Mouse (Mus musculus) 3T3-L1 (cell line): Measurements from ENCODE around the gene Capn15.

Experiments
- DNase-seq: peaks from one replicate; pipeline ENCODE4 v3.0.0-alpha.2; 2015; ENCODE audit warnings: low read depth, low spot score

Capn15 gene

GRCm38 (mm10) chr17:25993489-25993888, 7.9 kb upstream of the Capn15 start:
- no peak for DNase-seq

- no peak for DNase-seq
Observed at GRCm38 (mm10) chr17:25992274-25992673, 6.7 kb upstream of the Capn15 start.

GRCm38 (mm10) chr17:25990331-25990730, 4.7 kb upstream of the Capn15 start:
- no peak for DNase-seq

- peak; percentile 43 for DNase-seq
Observed at GRCm38 (mm10) chr17:25984556-25985305, 865 bp downstream of the Capn15 start.

- no peak for DNase-seq
Observed at GRCm38 (mm10) chr17:25984066-25984465, 1.5 kb downstream of the Capn15 start.

- no peak for DNase-seq
Observed at GRCm38 (mm10) chr17:25982913-25983312, 2.7 kb downstream of the Capn15 start.

- no peak for DNase-seq
Observed at GRCm38 (mm10) chr17:25980854-25981253, 4.7 kb downstream of the Capn15 start.

GRCm38 (mm10) chr17:25979829-25980738, 5.5 kb downstream of the Capn15 start:
- DNase-seq, result no peak

- no peak for DNase-seq
Observed at GRCm38 (mm10) chr17:25970954-25971707, 14.5 kb downstream of the Capn15 start.

GRCm38 (mm10) chr17:25970448-25970847, 15.1 kb downstream of the Capn15 start:
- DNase-seq, result peak; percentile 33

GRCm38 (mm10) chr17:25968176-25968575, 17.4 kb downstream of the Capn15 start:
- DNase-seq, result no peak

- DNase-seq, result peak; percentile 34
Observed at GRCm38 (mm10) chr17:25967652-25968051, 17.9 kb downstream of the Capn15 start.

- no peak for DNase-seq
Observed at GRCm38 (mm10) chr17:25964271-25964670, 21.3 kb downstream of the Capn15 start.

GRCm38 (mm10) chr17:25962413-25962905, 23.1 kb downstream of the Capn15 start:
- DNase-seq, result no peak

- no peak for DNase-seq
Observed at GRCm38 (mm10) chr17:25961566-25961965, 24.0 kb downstream of the Capn15 start.

GRCm38 (mm10) chr17:25959630-25960467, 25.7 kb downstream of the Capn15 start:
- no peak for DNase-seq

- no peak for DNase-seq
Observed at GRCm38 (mm10) chr17:25958771-25959494, 26.7 kb downstream of the Capn15 start.

- DNase-seq, result no peak
Observed at GRCm38 (mm10) chr17:25957586-25958051, 28.0 kb downstream of the Capn15 start.

- no peak for DNase-seq
Observed at GRCm38 (mm10) chr17:25956631-25957030, 29.0 kb downstream of the Capn15 start.

GRCm38 (mm10) chr17:25956201-25956600, 29.4 kb downstream of the Capn15 start:
- DNase-seq, result no peak
